Mouse (Mus musculus) heart, postnatal 0 days (tissue): Measurements from ENCODE around the gene 5730522E02Rik. TPM values are rescaled to one million over a fixed set of nuclear protein-coding genes. Genes with fewer than 3 reads are reported as not detected.

ENCODE experiments used
- ATAC-seq: fragments of 200-750 bp; cut with Nextera tagmentation; 2 replicates; pipeline ENCODE4 v1.8.0; 2017; ENCODE audit warnings: low read depth, moderate number of reproducible peaks, moderate library complexity; ENCODE audit not compliant: insufficient read depth
- DNase-seq: peaks from one replicate; pipeline ENCODE4 v3.0.0-alpha.2; 2016; ENCODE audit warnings: low spot score
- H3K27ac ChIP-seq: fragments of 300-500 bp; sonication (generic); 2 replicates; pipeline ENCODE4 v1.5.1; 2014; ENCODE audit warnings: low read depth, mild to moderate bottlenecking
- H3K27me3 ChIP-seq: fragments of 300-500 bp; sonication (generic); 2 replicates; pipeline ENCODE4 v1.6.1; 2014; ENCODE audit warnings: low read length, mixed read lengths; ENCODE audit not compliant: control insufficient read depth, insufficient read depth
- H3K36me3 ChIP-seq: fragments of 300-500 bp; sonication (generic); replicated peaks from 2 replicates; pipeline ENCODE4 v1.6.1; 2014; ENCODE audit warnings: low read length, mixed read lengths; ENCODE audit not compliant: control insufficient read depth, insufficient read depth
- H3K4me1 ChIP-seq: fragments of 300-500 bp; sonication (generic); 2 replicates; pipeline ENCODE4 v1.6.1; 2014; ENCODE audit warnings: antibody characterized with exemption; ENCODE audit not compliant: control insufficient read depth, insufficient read depth
- H3K4me2 ChIP-seq: fragments of 300-500 bp; sonication (generic); 2 replicates; pipeline ENCODE4 v1.6.1; 2014; ENCODE audit warnings: low read depth, mild to moderate bottlenecking, low read length, moderate library complexity
- H3K4me3 ChIP-seq: fragments of 300-500 bp; sonication (generic); 2 replicates; pipeline ENCODE4 v1.5.1; 2014; ENCODE audit warnings: low read depth, low read length
- H3K9ac ChIP-seq: fragments of 300-500 bp; sonication (generic); replicated peaks from 2 replicates; pipeline ENCODE4 v1.6.1; 2014; ENCODE audit warnings: low read depth, low read length, mixed read lengths
- H3K9me3 ChIP-seq: fragments of 300-500 bp; sonication (generic); replicated peaks from 2 replicates; pipeline ENCODE4 v1.6.1; 2016; ENCODE audit warnings: low read length; ENCODE audit not compliant: control insufficient read depth
- CTCF ChIP-seq: IDR thresholded peaks from 2 replicates; pipeline ENCODE4 v1.5.1; 2016; ENCODE audit warnings: antibody characterized with exemption, control low read depth, low read depth
- EP300 ChIP-seq: IDR thresholded peaks from 2 replicates; pipeline ENCODE4 v1.6.1; 2016; ENCODE audit warnings: antibody characterized with exemption, low read depth
- WGBS: fragments of 180-500 bp; shearing (Covaris S2); extraction: QIAGEN DNeasy Blood & Tissue Kit; methylation state at CpG from one replicate; pipeline ENCODE4 v1.1.7; 2014; 5-methylcytosine and 5-hydroxymethylcytosine counted together
- polyA plus RNA-seq: library from polyadenylated mRNA; unstranded; fragments of >200 nt; fragmentation: Nextera tagmentation; extraction: Ambion mirVana; gene quantifications from 2 replicates; pipeline ENCODE4 v1.2.1, GENCODE M21; 2015
- total RNA-seq: library from RNA; depleted of rRNA; stranded (reverse); fragments of >200 nt; gene quantifications from 2 replicates; pipeline ENCODE4 v1.2.3, GENCODE M21; 2014; ENCODE audit warnings: low replicate concordance

5730522E02Rik gene
- total and polyA plus RNA-seq, 2 experiments from 2014 or later: 0.52 TPM; not detected in 1

- Histone ChIP-seq H3K4me1 (no peaks in the 10 kb centered on the region), H3K9ac (no peak overlapping the region), H3K9me3 (no peaks in the 10 kb centered on the region), H3K36me3 (no peaks in the 10 kb centered on the region), H3K4me3 (no peak overlapping the region), H3K27me3 (no peaks in the 10 kb centered on the region), H3K27ac (no peak overlapping the region), H3K4me2 (no peak overlapping the region)
- 75% methylated on average over 2 of the region's 2 CpGs for WGBS
- TF ChIP-seq CTCF (no peak), EP300 (no peak)
- DNase-seq (no peak), ATAC-seq (no peak)
Observed at GRCm38 (mm10) chr11:25866292-25866691, 344.3 kb downstream of the 5730522E02Rik start.

- H3K36me3 ChIP-seq: no peaks in the 10 kb centered on the region
- TF ChIP-seq EP300 (no peak), CTCF (peak; percentile 86)
- no peaks in the 10 kb centered on the region for H3K9me3 ChIP-seq
- no peak overlapping the region for H3K27ac ChIP-seq
- H3K4me2 ChIP-seq: peak overlapping the region; percentile 35; the same call in 1 of the 2 replicates
- peak; percentile 49 for ATAC-seq
- 10% methylated on average over 9 of the region's 9 CpGs for WGBS
- no peak overlapping the region; the same call in 1 of the 2 replicates for H3K4me3 ChIP-seq
- no peaks in the 10 kb centered on the region for H3K4me1 ChIP-seq
- no peak overlapping the region for H3K9ac ChIP-seq
- no peaks in the 10 kb centered on the region for H3K27me3 ChIP-seq
- peak; percentile 40 for DNase-seq
Observed at GRCm38 (mm10) chr11:25862686-25863085, 347.9 kb downstream of the 5730522E02Rik start.

GRCm38 (mm10) chr11:25856629-25857568 lies 353.7 kb downstream of the 5730522E02Rik start:
- Histone ChIP-seq H3K4me1 (no peaks in the 10 kb centered on the region), H3K27me3 (no peaks in the 10 kb centered on the region), H3K9me3 (no peaks in the 10 kb centered on the region), H3K27ac (no peak overlapping the region), H3K36me3 (no peaks in the 10 kb centered on the region), H3K4me2 (no peak overlapping the region), H3K4me3 (no peak overlapping the region), H3K9ac (no peak overlapping the region)
- ATAC-seq (no peak), DNase-seq (no peak)
- WGBS: 64% methylated on average over 16 of the region's 16 CpGs
- no peak for TF ChIP-seq EP300
- TF ChIP-seq CTCF: no peak

GRCm38 (mm10) chr11:25855794-25856193 lies 354.8 kb downstream of the 5730522E02Rik start:
- Histone ChIP-seq H3K36me3 (no peaks in the 10 kb centered on the region), H3K4me3 (no peak overlapping the region), H3K4me1 (no peaks in the 10 kb centered on the region), H3K4me2 (peak overlapping the region; percentile 36), H3K27me3 (no peaks in the 10 kb centered on the region), H3K9ac (no peak overlapping the region), H3K27ac (no peak overlapping the region), H3K9me3 (no peaks in the 10 kb centered on the region)
- TF ChIP-seq CTCF: no peak
- TF ChIP-seq EP300: no peak
- no peak for DNase-seq
- 59% methylated on average over 9 of the region's 9 CpGs for WGBS
- ATAC-seq: no peak

GRCm38 (mm10) chr11:25854216-25854615 lies 356.3 kb downstream of the 5730522E02Rik start:
- no peak overlapping the region for H3K4me3 ChIP-seq
- 82% methylated on average over 10 of the region's 10 CpGs for WGBS
- H3K4me1 ChIP-seq: no peaks in the 10 kb centered on the region
- no peaks in the 10 kb centered on the region for H3K27me3 ChIP-seq
- H3K9ac ChIP-seq: no peak overlapping the region
- H3K27ac ChIP-seq: no peak overlapping the region
- ATAC-seq (no peak), DNase-seq (no peak)
- no peak overlapping the region for H3K4me2 ChIP-seq
- H3K36me3 ChIP-seq: no peaks in the 10 kb centered on the region
- no peaks in the 10 kb centered on the region for H3K9me3 ChIP-seq
- TF ChIP-seq CTCF: no peak
- no peak for TF ChIP-seq EP300
